Mouse (Mus musculus) adrenal gland, adult (tissue): ENCODE results near the gene Neurog1.

Experiments
- DNase-seq, 2 experiments: peaks; one replicate each; pipeline ENCODE4 v3.0.0; 2022 to 2023; ENCODE audit warnings: low spot score in 1 of 2; ENCODE audit not compliant: inconsistent age in 2 of 2

Neurog1 gene

GRCm38 (mm10) chr13:56251924-56252619 is at the start of gene Neurog1:
TSS of gene Neurog1 (minus strand) at chr13:56252163.
- no peak for DNase-seq

- DNase-seq = no peak
Measured at GRCm38 (mm10) chr13:56299336-56299735, 47.4 kb upstream of the Neurog1 start.

- DNase-seq = no peak
Measured at GRCm38 (mm10) chr13:56296659-56297020, 44.7 kb upstream of the Neurog1 start.

- DNase-seq = peak; percentile 57 to 88
Measured at GRCm38 (mm10) chr13:56295943-56296658, 44.1 kb upstream of the Neurog1 start, which contains the start of gene Cxcl14. TSS of gene Cxcl14 (minus strand) at chr13:56296551.

GRCm38 (mm10) chr13:56295586-56295942 is 43.6 kb upstream of the Neurog1 start:
- peak in 1 of 2 experiments; percentile 47 for DNase-seq

- DNase-seq = peak in 1 of 2 experiments; percentile 28
Measured at GRCm38 (mm10) chr13:56294908-56295307, 42.9 kb upstream of the Neurog1 start.

- no peak for DNase-seq
Measured at GRCm38 (mm10) chr13:56289998-56290397, 38.0 kb upstream of the Neurog1 start.

GRCm38 (mm10) chr13:56289261-56289660 is 37.3 kb upstream of the Neurog1 start:
- DNase-seq = no peak

- DNase-seq = no peak
Measured at GRCm38 (mm10) chr13:56288601-56289000, 36.6 kb upstream of the Neurog1 start.

- no peak for DNase-seq
Measured at GRCm38 (mm10) chr13:56287091-56287490, 35.1 kb upstream of the Neurog1 start.

GRCm38 (mm10) chr13:56283321-56283720 is 31.4 kb upstream of the Neurog1 start:
- no peak for DNase-seq

- no peak for DNase-seq
Measured at GRCm38 (mm10) chr13:56280356-56280755, 28.4 kb upstream of the Neurog1 start.

GRCm38 (mm10) chr13:56279439-56279838 is 27.5 kb upstream of the Neurog1 start:
- peak; percentile 65 to 92 for DNase-seq

- DNase-seq = peak; percentile 34 to 66
Measured at GRCm38 (mm10) chr13:56275171-56275570, 23.2 kb upstream of the Neurog1 start.

GRCm38 (mm10) chr13:56270124-56270523 is 18.2 kb upstream of the Neurog1 start:
- DNase-seq = no peak

- no peak for DNase-seq
Measured at GRCm38 (mm10) chr13:56267396-56267795, 15.4 kb upstream of the Neurog1 start.

GRCm38 (mm10) chr13:56266435-56266834 is 14.5 kb upstream of the Neurog1 start:
- DNase-seq = peak; percentile 15 to 68

GRCm38 (mm10) chr13:56265661-56266060 is 13.7 kb upstream of the Neurog1 start:
- no peak for DNase-seq

GRCm38 (mm10) chr13:56262269-56262668 is 10.3 kb upstream of the Neurog1 start:
- no peak for DNase-seq

GRCm38 (mm10) chr13:56260344-56260780 is 8.4 kb upstream of the Neurog1 start:
- DNase-seq = no peak

GRCm38 (mm10) chr13:56259926-56260250 is 7.9 kb upstream of the Neurog1 start:
- DNase-seq = no peak
